Mouse (Mus musculus): ENCODE data around the gene Cd320. TPM values are rescaled to one million over a fixed set of nuclear protein-coding genes. Genes with fewer than 3 reads are reported as not detected.
"Not testable (repeated sequence)": the region's sequence is repeated elsewhere in the genome, so short reads cannot be mapped to it uniquely, and the experiment has no call there.

Cd320 gene
- total RNA-seq (2021) = 10 to 100 TPM; 15.6 to 20.7 TPM
- long read RNA-seq, experiment 1, transcript Cd320-201 (5 exons, 2,209 nt) = major isoform, 22 of 24 reads
- long read RNA-seq, experiment 1, partial matches to known transcripts = 1 of 24 reads
- long read RNA-seq, experiment 1, other reads (novel, unspliced or antisense) = 0 of 24 reads
- long read RNA-seq, experiment 2, transcript Cd320-201 (5 exons, 2,209 nt) = major isoform, 20 of 21 reads
- long read RNA-seq, experiment 2, partial matches to known transcripts = 1 of 21 reads
- long read RNA-seq, experiment 2, other reads (novel, unspliced or antisense) = 0 of 21 reads

DNA sequence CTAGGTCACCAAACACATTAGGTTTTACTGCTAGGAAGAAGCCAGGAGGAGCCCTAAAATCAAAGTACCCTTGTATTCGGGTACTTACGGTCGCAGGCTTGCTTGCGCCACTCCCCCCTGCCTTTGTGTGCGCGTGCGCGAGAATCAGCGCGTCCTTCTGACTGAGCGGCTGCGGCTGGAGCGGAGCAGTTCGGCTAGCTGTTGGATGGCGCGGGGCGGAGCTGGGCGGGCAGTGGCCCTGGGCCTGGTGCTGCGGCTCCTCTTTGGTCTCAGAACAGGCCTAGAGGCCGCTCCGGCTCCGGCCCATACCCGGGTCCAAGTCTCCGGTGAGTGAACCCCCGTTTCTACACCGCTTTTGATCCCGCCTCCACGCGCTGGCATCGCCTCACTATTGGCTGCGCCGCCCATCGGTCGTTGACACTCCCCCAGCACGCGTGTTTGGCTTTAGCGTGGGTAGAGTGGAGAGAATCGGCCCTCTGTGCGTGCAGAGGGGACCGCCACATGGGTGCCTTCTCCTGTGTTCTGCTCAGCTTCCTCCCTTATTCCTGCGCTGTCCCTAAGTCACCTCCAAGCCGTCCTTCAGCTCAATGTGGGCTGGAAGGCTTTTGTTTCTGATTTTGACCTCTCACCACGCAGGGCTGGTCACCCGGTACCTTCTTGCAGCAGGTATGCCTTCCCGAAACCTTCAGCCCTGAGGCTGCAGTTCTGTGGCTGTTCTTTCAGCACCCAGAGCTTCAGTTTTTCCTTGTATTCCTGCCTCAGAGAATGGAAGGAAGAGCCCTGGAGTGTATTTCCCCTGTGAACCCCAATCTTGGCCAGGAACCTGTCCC, at the start of gene Cd320:
Cd320 (plus strand) TSS at position 126 of the 830 bp plus-strand sequence.
- peak; percentile 90 for DNase-seq

DNA sequence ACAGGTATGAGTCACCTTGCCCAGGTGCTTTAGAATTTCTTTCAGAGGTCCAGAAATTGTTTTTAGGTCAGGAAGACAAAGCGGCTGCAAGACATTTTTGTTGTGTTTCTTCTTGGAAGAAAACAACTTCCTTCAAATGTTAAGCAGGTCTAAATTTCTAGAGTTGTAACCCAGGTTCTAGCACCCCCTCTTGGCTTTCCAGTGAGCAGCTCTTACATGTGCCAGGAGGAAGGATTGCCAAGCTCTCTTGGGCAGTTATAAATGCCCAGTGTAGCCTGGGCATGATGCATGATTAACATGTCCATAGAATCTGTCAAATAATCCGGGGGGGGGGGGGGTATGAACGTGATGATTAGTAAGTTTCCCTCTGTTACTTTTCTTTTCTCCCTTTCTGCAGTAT, 44.6 kb upstream of the Cd320 start:
- no peak for DNase-seq

DNA sequence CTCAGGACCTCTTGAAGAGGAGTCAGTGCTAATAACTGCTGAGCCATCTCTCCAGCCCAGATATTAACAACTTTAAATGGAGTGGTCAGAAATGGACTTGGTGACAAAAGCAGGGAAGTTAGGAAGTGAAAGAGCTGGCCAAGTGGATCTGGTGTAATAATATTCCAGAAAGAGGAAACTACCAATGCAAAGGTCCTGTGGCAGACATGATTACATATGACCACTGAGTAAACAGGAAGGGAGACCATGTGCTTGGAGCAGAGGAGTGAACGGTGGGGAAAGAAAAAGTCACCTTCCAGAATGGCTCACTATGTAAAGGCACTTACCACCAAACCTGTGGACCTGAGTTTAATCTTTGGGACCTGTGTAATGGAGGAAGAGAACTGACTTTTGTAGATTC, 43.6 kb upstream of the Cd320 start:
- no peak for DNase-seq

GRCm38 (mm10) chr17:33802221-33802620, 40.7 kb upstream of the Cd320 start:
- no peak for DNase-seq

GRCm38 (mm10) chr17:33804205-33804604, 38.7 kb upstream of the Cd320 start:
- no peak for DNase-seq

DNA sequence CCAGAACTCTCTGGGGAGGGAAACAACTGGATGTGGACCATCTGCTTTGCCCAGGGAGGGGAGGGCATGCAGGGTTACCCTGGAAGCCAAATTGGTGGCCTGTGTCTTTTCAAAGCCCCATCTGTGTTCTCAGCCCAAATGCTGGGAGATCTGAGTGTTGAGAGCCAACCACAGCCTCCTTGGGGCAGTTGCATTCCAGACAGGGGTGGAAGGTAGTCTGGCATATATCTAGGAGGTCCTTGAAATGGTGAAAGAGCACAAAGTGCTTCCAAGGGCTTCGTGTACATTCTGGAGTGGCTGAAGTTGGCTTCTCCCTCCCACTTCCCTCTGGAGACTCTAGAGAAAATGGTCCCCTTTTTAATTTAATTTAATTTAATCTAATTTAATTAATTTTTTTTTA, 38.1 kb upstream of the Cd320 start:
- no peak for DNase-seq

DNA sequence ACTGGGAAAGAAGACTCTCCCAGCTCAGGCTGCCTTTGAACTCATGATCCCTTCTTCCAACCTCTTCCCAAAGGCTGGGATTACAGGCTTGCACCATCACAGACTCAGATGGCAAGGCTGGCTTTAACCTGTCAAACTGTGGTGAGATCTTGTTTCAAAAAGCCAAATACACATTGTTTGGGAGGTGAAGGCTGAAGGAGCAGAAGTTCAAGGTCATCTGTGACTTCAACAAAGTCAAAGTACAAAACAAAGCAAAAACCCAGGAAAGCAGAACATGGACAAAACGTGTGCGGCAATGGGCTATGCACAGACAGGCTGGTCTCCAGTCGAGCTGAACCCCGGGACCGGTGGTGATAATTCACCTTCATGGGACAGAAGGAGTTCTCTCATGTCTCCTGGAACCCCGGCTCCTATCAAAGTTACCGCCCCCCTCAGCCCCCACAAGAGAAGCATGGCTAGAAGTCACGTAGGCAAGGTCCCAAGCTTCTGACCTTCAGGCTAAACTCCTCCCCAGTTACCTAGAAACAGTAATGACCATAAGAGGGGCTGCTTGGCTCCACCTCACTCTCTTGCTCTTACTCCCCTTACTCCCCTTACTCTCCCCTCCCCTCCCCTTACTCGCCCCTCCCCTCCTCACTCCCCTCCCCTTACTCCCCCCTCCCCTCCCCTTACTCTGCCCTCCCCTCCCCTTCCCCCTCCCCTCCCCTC, 35.6 kb upstream of the Cd320 start:
- DNase-seq = no peak

GRCm38 (mm10) chr17:33808192-33808591, 34.7 kb upstream of the Cd320 start:
- DNase-seq = no peak

DNA sequence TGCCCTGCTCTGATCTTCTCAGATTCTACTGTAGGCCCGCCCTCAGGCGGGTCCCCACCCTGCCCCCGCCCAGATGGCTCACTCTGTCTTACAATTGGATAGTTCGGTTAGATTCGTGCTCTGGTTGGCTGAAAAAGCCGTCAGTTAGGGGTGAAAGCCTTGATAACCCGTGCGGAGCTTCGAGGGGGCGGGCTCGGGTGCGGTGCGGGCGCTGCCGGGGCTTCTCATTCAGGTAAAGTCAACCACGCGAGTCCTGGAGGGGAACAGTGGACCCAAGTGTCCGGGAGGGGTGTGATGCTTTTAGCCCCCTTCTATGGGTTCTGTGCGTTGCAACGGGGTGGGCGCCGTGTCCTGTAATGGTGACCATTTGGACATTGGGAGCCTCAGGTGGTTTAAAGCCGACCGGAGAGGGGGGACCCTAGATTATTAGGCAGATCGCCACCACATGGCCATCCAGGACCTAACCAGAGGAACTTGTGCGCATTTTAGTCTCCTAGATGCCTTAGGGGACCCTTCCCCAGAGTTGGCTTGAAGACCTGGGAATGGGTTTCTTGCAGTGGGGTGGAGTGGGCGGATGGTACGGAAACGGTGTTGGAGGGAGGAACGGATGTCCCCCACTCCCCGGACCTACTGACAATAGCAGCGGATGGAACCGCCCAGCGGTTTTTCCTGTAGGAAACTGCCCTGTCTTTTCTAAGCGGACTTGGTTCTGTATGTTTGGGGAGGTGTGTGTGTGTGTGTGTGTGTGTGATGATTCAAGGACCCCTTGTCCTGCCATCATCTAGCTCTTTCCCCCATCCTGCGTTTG, 32.4 kb upstream of the Cd320 start, which contains the start of gene Kank3:
Kank3 (plus strand) TSS at position 186 of the 808 bp plus-strand sequence.
- peak; percentile 92 for DNase-seq

- DNase-seq = no peak
Measured at GRCm38 (mm10) chr17:33811142-33811516, 31.8 kb upstream of the Cd320 start.

DNA sequence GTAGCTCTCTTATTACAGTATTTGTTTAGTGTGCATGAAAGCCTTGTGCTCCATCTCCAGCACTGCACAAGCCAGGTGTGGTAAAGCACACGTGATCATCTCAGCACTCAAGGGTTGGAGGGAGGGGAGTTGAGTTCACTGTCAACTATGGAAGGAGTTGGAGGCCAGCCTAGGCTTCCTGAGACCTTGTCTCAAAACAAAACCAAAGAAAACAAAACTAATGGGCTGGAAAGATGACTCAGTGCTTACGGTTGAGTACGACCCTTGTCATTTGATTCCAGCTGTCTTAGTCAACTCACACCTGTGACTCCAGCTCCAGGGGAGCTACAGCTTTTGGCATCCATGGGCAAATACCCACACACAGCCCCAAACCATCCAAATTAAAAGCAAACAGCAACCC, 30.4 kb upstream of the Cd320 start:
- no peak for DNase-seq

- DNase-seq = peak; percentile 57
Measured at GRCm38 (mm10) chr17:33812990-33813389, 29.9 kb upstream of the Cd320 start.

DNA sequence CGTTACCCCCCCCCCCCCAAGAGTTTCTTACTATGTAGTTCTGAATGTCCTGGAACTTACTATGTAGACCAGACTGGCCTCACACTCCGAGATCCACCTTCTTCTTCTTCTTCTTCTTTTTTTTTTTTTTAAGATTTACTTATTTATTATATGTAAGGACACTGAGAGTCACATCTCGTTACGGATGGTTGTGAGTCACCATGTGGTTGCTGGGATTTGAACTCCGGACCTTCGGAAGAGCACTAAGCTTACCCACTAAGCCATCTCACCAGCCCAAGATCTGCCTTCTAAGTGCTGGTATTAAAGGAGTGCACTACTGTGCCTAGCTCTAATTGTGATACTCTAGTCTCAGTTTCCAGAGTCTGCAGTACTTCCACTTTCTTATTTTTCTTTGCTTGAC, 27.5 kb upstream of the Cd320 start:
- no peak for DNase-seq

- no peak for DNase-seq
Measured at GRCm38 (mm10) chr17:33816612-33817011, 26.3 kb upstream of the Cd320 start.

DNA sequence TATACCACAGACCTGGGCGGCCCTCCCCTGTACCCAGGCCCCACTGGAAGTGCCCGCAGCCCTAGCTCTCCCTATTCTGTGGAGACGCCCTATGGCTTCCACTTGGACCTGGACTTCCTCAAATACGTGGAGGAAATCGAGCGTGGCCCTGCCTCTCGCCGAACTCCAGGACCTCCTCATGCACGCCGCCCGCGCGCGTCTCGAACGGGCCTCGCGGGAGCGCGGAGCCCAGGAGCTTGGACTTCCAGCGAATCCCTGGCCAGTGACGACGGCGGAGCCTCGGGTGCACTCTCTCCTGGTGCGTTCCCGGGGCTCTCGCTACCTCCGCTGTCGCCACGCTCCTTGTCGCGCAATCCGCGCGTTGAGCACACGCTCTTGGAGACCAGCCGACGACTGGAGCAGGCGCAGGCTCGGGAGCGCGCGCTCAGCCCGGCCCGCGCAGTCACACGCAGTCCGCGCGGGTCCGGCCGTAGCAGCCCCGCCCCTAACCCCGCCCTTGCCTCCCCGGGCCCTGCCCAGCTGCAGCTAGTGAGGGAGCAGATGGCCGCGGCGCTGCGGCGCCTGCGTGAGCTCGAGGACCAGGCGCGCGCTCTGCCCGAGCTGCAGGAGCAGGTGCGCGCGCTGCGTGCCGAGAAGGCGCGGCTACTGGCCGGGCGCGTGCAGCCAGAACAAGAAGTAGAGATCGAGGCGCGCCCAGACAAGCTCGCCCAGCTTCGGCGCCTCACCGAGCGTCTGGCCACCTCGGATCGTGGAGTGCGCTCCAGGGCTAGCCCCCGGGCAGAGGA, 25.5 kb upstream of the Cd320 start:
- peak; percentile 95 for DNase-seq

- no peak for DNase-seq
Measured at GRCm38 (mm10) chr17:33817969-33818643, 24.8 kb upstream of the Cd320 start.

DNA sequence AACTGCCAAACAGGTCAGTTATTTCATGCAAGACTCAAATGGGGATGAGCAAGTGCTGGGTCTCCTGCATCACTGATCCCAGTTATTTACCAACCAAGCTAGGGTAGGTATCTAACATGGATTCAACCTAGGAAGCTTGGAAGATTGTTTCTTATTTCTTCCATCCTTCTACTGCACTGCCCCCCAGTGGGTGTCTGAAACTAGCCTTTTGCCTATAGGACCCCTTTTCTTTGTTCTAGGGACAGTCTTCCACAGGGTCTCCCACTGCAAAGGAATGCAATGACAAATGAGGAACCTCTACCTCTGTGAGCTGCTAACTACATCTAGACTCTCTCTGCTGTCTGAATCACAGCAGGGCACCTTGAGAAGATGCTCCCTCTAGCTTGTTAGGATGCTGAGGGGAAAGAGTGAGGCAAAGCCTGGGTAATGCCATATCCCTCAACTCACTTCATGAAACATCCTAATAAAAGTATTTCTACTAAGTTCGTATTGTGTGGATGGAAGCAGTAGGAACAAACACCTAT, 20.4 kb upstream of the Cd320 start:
- DNase-seq = no peak

- not testable (repeated sequence) for DNase-seq
Measured at GRCm38 (mm10) chr17:33823171-33823570, 19.7 kb upstream of the Cd320 start.

- peak; percentile 96 for DNase-seq
Measured at GRCm38 (mm10) chr17:33824084-33824996, 18.6 kb upstream of the Cd320 start, which contains the start of the genes Rps28 and Ndufa7. Rps28 (minus strand) TSS chr17:33824562. Ndufa7 (plus strand) TSS chr17:33824572.
